Mouse (Mus musculus) urinary bladder, postnatal 10 days (tissue): ENCODE results near the gene Entpd3.
"Not testable (repeated sequence)": the region's sequence is repeated elsewhere in the genome, so short reads cannot be mapped to it uniquely, and the experiment has no call there.

Source experiments
- DNase-seq: peaks from one replicate; pipeline ENCODE4 v3.0.0; 2022; ENCODE audit warnings: low spot score

Gene Entpd3

GRCm38 (mm10) chr9:120533446-120533950, 6.1 kb upstream of the Entpd3 start:
- not testable (repeated sequence) for DNase-seq

GRCm38 (mm10) chr9:120541411-120541810, 1.8 kb downstream of the Entpd3 start:
- no peak for DNase-seq

DNA sequence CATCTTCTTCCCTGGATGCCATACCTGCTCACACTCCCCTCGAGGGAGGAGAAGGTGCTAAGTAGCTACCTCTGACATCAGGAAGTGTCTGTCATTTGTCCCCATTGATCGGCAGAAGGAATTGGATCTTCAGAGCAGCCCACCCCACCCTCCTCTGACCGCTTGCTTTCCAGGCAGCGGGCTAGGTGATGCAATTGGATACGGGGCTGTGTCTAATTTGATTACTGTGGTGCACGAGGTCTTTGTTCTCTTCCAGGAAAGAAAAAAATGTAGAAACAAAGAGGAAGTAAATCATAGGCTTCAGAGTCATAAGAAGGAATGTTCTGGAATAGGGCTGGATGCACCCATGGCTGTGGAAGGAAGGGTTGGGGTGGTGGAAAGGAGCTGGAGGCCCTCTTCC, 2.6 kb downstream of the Entpd3 start:
- no peak for DNase-seq

DNA sequence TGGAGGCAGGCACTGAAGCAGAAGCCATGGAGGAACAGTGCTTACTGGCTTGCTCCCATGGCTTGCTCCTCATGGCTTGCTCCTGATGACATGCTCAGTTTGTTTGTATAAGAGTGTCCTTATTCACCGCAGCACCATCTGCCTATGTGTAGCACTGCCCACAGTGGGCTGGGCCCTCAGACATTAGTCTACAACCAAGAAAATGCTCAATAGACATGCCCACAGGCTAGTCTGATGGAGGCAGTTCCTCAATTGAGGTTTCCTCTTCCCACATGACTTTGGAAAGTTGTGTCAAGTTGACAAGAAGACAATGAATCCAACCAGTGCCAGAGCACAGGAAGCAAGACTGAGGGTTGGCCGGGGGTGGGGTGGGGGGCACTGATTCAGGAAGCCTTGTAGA, 6.4 kb downstream of the Entpd3 start:
- DNase-seq, result no peak

DNA sequence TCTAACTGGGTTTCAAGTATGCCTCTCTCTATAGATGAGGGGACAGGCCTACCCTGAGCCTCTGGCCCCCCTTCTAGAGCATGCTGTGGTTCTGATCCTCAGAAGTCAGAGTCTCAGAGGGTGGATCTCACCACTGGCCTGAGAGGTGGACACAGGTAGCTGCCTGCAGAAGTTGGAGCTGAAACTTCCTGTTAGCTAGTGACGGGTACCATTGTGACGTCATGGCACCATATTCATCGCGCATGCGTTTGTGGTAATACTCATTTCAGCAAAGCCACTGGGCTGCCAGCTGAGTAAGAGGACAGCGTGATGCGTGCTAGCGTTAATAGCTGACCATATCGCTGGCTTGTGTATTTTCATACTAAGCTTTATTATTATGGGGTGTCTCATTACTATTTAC, 6.9 kb downstream of the Entpd3 start:
- DNase-seq, result no peak

GRCm38 (mm10) chr9:120547026-120547668, 7.5 kb downstream of the Entpd3 start:
- no peak for DNase-seq

- no peak for DNase-seq
These were observed 11.2 kb downstream of the Entpd3 start for GRCm38 (mm10) chr9:120550778-120551177.

- no peak for DNase-seq
These were observed 24.0 kb downstream of the Entpd3 start for GRCm38 (mm10) chr9:120563590-120563989.

- DNase-seq, result no peak
These were observed 24.6 kb downstream of the Entpd3 start for GRCm38 (mm10) chr9:120564247-120564646.

DNA sequence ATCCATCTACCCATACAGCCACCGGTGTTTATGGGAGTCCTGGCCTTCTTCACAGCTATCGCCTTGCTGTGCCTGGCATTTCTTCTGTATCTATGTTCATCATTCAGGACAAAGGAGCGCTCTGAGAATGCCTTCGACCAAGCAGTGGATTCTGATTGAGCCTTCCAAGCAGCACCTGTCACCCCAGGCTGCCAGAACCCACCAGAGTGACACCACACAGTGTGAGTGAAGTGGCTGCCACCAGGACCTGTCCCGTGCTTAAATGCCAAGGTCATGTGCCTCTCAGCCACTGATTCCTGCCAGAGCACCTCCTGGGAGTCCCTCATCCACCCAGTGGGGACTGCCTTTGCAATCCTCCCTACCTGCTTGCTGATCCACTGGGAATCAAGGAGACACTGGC, 26.8 kb downstream of the Entpd3 start:
- no peak for DNase-seq

GRCm38 (mm10) chr9:120568917-120569316, 29.3 kb downstream of the Entpd3 start:
- no peak for DNase-seq

DNA sequence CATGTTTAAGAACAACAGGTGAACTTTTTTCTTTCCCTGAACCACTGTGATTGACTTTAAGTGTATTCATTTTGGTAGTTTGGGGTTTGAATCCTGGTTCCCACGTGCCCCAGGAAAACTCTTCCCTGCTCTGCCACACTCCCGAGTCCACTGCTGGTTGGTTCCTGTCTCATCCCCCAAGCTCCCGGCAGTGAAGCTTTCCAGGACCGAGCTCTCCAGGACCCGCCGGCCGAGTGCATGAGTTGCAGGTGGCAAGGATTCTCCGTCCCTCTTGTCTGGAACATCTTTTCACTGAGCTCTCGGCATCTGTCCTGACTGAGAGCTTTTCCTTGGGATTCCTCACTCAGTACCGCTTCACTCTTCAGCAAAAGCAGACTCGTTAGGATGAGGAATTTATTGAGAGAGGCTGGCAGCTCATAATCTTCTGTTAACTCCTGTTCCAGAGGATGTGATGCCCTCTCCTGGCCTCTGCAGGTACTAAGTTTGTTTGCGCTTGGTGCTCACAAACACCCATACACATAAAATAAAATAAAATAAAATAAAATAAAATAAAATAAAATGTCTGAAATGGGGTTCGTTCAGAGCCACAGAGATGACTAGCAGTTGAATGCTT, 30.2 kb downstream of the Entpd3 start:
- no peak for DNase-seq

DNA sequence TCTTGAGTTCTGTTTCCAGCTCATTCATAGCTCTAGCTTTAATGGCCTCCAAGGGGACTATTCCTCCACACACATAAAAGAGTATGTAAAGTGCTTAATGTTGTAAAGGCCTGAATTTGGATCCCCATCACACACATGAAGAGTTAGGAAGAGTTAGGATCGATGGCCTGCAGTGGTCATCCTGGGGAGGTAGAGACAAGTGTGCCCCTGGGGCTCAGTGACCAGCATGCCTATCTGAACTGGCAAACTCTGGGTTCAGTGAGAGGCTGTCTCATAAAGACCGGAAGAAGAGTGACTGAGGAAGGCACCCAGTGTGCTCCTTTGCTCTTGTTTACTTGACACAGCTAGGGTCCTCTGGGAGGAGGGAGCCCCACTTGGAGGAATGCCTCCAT, 30.7 kb downstream of the Entpd3 start:
- DNase-seq, result no peak

DNA sequence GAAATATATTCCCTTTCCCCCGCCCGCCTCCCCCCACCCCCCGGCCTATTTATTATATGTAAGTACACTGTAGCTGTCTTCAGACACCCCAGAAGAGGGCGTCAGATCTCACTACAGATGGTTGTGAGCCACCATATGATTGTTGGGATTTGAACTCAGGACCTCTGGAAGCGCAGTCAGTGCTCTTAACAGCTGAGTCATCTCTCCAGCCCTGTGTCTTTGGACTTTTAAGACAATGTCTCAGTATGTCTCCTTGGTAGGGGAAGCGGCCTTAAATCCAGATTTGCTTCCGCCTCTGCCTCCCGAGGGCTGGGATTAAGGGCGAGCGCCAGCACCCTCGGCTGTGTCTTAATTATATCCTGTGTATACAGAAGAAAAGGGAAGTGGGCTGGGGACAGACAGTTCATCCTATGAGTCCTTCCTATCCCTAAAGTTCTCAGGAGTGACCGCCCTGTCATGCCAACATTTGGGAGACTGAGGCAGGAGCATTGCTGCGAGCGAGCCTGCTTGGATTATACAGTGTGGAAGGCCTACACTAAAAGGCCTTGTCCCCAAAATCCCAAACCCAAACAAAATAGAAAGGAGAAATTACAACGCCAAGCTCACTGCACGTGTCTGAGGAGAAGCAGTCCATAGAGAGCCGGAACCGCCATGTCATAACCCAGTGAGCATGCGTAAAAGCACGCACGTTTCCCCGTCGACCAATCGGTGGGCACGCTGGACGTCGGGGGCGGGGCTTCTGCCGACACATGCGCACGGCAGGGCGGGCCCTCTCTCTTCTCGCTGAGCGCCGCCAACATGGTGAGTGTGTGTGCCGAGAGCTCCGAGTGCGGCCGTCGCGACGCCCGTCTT, 31.3 kb downstream of the Entpd3 start, which contains the start of gene Rpl14:
TSS of gene Rpl14 (plus strand) at position 704 of the 852 bp plus-strand sequence.
- DNase-seq, result peak; percentile 93

DNA sequence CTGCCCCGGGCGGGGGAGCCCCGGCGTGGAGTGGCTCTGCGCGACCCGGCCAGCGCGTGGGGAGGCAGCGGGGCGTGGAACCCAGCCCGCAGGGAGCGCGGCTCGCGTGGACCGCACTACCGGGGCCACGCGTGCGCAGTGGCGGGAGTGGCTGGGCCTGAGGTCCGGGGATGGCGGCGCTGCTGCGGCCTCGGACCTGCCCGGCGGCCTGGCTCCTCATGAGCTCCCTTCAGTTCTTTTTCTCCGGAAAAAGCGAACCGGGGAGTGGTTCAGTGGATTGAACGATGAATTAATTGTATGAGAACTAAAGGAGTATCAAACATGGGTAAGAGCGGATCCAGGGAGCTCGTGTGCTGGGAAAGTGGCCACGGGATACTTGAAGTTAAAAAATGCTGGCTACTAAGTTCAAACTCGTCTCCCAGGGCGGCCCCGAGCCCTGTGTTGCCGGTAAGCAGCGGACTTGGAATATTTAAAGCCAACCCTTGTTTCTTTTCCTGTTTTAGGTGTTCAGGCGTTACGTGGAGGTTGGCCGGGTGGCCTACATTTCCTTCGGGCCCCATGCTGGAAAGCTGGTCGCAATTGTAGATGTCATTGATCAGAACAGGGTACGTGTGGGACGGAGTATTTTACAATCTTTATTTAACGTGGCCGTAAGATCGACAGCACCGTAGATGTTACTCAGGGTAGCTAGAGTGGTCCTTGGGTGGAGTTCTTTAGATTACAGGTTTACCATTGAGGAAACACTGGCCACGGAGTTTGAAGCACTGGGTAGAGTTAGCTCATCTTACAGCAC, 32.2 kb downstream of the Entpd3 start:
- no peak for DNase-seq

GRCm38 (mm10) chr9:120575748-120576661, 36.4 kb downstream of the Entpd3 start:
- DNase-seq, result no peak

DNA sequence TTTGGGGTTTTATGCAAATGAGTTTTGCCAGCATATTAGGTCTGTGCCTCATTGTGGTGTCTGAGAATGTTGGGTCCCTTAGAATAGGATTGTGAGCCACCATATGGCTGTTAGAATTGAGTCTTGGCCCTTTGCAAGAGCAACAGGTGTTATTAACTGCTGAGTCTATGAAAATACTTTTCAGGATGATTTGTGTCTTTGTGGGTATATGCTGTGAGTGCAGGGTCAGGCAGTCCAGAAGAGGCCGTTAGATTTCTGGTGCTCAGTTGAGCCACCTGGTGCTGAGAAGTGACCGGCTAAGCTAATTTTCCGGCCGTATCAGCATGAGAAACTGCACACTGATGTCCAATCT, 37.0 kb downstream of the Entpd3 start:
- no peak for DNase-seq

DNA sequence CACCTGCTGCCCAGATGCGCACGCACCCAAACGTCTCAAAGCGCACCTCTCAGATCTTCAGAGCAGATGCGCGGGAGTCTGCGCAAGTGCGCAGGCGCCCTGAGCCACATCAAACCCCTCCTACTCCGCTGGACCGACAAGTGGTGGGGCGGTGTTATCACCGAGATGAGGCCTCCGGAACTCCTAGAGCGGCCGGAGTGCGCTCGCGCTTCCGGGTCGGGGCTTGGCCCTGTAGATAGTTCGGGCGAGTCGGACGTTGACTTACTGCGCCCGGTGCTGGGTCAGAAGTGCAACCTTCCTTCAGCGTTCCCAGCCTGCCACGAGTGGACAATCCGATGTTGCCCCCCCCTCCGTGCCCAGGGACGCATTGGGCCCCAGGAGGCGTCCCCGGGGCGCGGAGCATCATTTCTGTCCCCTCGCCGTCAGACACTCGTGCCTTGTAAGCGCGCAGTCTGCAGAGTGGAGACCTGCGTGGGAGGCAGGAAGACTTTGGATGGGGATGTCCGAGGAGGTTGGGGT, 37.6 kb downstream of the Entpd3 start:
- peak; percentile 57 for DNase-seq

GRCm38 (mm10) chr9:120577706-120578405, 38.2 kb downstream of the Entpd3 start:
- DNase-seq, result no peak

DNA sequence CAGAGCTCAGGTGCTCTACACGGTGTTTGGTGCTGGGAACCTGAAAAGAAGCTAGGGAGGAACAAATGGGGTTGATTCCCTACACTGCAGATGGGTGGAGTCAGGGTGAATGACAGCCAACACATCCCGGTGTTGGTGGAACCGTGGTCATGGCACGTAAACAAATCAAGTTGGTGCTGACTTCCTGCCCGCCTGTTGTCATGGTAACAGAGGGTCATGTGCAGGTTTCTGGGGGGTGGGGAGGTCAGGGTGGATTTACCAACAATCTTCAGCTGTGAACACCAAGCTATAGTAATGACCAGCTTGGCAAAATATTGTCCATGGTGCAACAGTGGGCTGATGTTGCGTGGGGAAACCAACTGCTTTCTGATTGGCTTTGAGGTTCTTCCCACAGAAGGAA, 39.1 kb downstream of the Entpd3 start:
- DNase-seq, result no peak
